In the genomic region with DNA sequence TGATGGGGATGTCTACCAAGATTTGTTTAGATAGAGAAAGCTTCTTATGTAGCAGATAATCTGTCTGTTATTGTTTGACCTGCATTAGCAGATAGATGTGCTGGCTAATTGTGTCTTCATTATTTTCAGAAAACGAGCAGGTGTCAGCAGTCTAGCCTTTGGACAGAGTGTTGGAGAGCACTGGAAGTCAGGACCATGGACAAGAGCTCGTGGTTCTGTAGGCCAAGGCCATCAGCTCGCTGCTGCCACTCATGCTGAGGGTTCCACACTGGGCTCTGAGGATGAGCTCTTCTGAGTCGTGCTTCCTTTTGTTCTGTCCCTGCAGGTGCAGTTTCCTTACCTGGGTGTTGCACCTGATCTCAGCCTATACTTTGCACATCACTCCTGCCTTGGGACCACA, we compare ENCODE assay signal across 10 mouse cellular contexts.
DNase-seq lines count a peak whose midpoint lies in the region; ATAC-seq and TF ChIP-seq lines count a peak whose summit lies in the region.
"Had no signal": no experiment of that assay in that cellular context is flagged by ENCODE, and none has a peak within 500 bp of the region (broad histone marks: within the 10 kb centered on the region; RNA-seq: fewer than 3 reads in every experiment).

No protein-coding gene starts in this region.

- no peaks in the 10 kb centered on the region for H3K4me1 ChIP-seq in kidney, postnatal 0 days (replicated peaks; ENCODE audit: insufficient read depth, low read length)
- H3K4me1 ChIP-seq in kidney, embryonic 15.5 days: no peaks in the 10 kb centered on the region

- H3K9ac ChIP-seq in kidney, postnatal 0 days (ENCODE audit: low read depth, low read length): no peak overlapping the region
- H3K9ac ChIP-seq in kidney, embryonic 15.5 days: no peak overlapping the region
- H3K9ac ChIP-seq: heart, embryonic 15.5 days had no signal

- H3K27me3 ChIP-seq in kidney, postnatal 0 days (ENCODE audit: insufficient read depth, low read length): no peaks in the 10 kb centered on the region
- no peaks in the 10 kb centered on the region for H3K27me3 ChIP-seq in kidney, embryonic 15.5 days
- H3K27me3 ChIP-seq: heart, embryonic 15.5 days had no signal

- H3K4me3 ChIP-seq in kidney, postnatal 0 days (replicated peaks; ENCODE audit: low read depth, low read length): no peak overlapping the region
- H3K4me3 ChIP-seq in kidney, embryonic 15.5 days (replicated peaks): no peak overlapping the region
- H3K4me3 ChIP-seq: heart, embryonic 15.5 days had no signal

- H3K36me3 ChIP-seq in kidney, postnatal 0 days (ENCODE audit: insufficient read depth, low read length): peaks cover 24% of the 10 kb centered on the region
- peaks cover 64% of the 10 kb centered on the region for H3K36me3 ChIP-seq in kidney, embryonic 15.5 days

- no peak for ATAC-seq in cerebellum, adult (ENCODE audit: insufficient number of reproducible peaks, low FRiP score, low TSS enrichment)
- no peak for ATAC-seq in kidney, postnatal 0 days (replicated peaks; ENCODE audit: low FRiP score, low read depth)
- ATAC-seq in kidney, embryonic 15.5 days (replicated peaks; ENCODE audit: low FRiP score): no peak
- ATAC-seq in erythroblast, adult 5-6 weeks (replicated peaks; ENCODE audit: low FRiP score, poor library complexity, severe bottlenecking): no peak

- H3K4me2 ChIP-seq in kidney, postnatal 0 days (ENCODE audit: low read length): no peak overlapping the region
- H3K4me2 ChIP-seq in kidney, embryonic 15.5 days: no peak overlapping the region
- H3K4me2 ChIP-seq: heart, embryonic 15.5 days had no signal

- TF ChIP-seq CTCF in kidney, postnatal 0 days (IDR thresholded peaks at IDR 0.05; ENCODE audit: low read depth): no peak

- peak; percentile 13 to 17 for DNase-seq in cerebellum, adult 18-20 months
- DNase-seq in kidney, postnatal 0 days (ENCODE audit: low spot score): peak; percentile 13
- peak; percentile 55 for DNase-seq in NIH3T3 (ENCODE audit: low read depth)
- DNase-seq in kidney, postnatal 4 days: peak; percentile 55 to 64
- DNase-seq in thymus, postnatal 36 days: no peak
- DNase-seq: lung, adult 2 months had no signal

- H3K27ac ChIP-seq in kidney, postnatal 0 days: no peak overlapping the region
- no peak overlapping the region for H3K27ac ChIP-seq in kidney, embryonic 15.5 days
- H3K27ac ChIP-seq: heart, embryonic 15.5 days had no signal

- H3K9me3 ChIP-seq in kidney, postnatal 0 days (replicated peaks; ENCODE audit: low read length): no peaks in the 10 kb centered on the region
- no peaks in the 10 kb centered on the region for H3K9me3 ChIP-seq in kidney, embryonic 15.5 days (replicated peaks)
- H3K9me3 ChIP-seq: heart, embryonic 15.5 days had no signal

- WGBS in kidney, postnatal 0 days: 64% methylated on average over 4 of the region's 4 CpGs
- WGBS in kidney, embryonic 15.5 days: 72% methylated on average over 4 of the region's 4 CpGs

Comparison
In these comparisons a context has a peak if more than half of its experiments do, and no peak if none do; other contexts are left out.
1. DNase-seq: peak in cerebellum, adult 18-20 months (2 of 2), kidney, postnatal 0 days (single experiment), NIH3T3 (single experiment) and kidney, postnatal 4 days (2 of 2); none in thymus, postnatal 36 days (0 of 2).